Mouse (Mus musculus): ENCODE results near the gene Cacna2d1. TPM values are rescaled to one million over a fixed set of nuclear protein-coding genes. Genes with fewer than 3 reads are reported as not detected.

Gene Cacna2d1
- polyA plus RNA-seq (2015; fragmentation: Nextera tagmentation; extraction: Ambion mirVana) = 0.25 and 0.50 TPM in 2 replicates

- TF ChIP-seq CTCF (IDR thresholded peaks at IDR 0.05; ENCODE audit: low read depth) = no peak
- TF ChIP-seq EP300 (IDR thresholded peaks at IDR 0.05; ENCODE audit: low read depth) = no peak
- H3K9me3 ChIP-seq (ENCODE audit: low read length) = no peaks in the 10 kb centered on the region
- peak; percentile 31; the same call in 1 of the 2 replicates for ATAC-seq
Observed at GRCm38 (mm10) chr5:15934376-15935233, at the start of gene Cacna2d1. TSS of gene Cacna2d1 (plus strand) at chr5:15934691.

DNA sequence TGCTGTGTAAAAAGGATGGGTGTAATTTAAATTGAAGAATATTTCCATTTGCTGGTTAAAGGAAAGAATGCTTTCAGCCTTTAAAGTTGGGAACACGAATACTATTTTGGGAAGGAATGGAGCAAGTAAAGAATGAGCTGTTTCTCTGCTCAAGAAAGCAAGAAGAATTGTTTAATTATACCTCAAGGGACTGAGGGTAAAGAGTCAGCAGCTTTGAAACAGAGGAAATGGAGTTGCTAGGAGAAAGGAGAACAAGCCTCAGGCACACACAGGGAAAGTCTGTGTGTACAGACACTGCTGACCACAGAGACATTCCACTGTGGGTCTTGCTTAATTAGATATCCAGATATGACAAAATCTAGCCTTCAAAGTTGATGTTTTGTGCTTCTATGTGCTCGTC is 39.4 kb upstream of the Cacna2d1 start:
- DNase-seq = no peak

More at GRCm38 (mm10) chr5:15934376-15935233, at the start of gene Cacna2d1:
- WGBS (ENCODE audit: insufficient replicate concordance) = under 1% methylated on average over 48 of the region's 120 CpGs
- Histone ChIP-seq H3K27ac (ENCODE audit: low read depth) (no peak within 1 kb of the TSS), H3K9ac (replicated peaks) (0 out of 2 replicates have a peak within 1 kb of the TSS, but pooled peaks have one; percentile 21), H3K27me3 (ENCODE audit: insufficient read depth, low read length) (peaks cover 37% of the 10 kb centered on the region), H3K4me2 (ENCODE audit: low read depth, low read length) (peak within 1 kb of the TSS; percentile 72), H3K36me3 (replicated peaks; ENCODE audit: insufficient read depth, low read length) (no peaks in the 10 kb centered on the region), H3K4me1 (ENCODE audit: insufficient read depth) (peaks cover 6% of the 10 kb centered on the region), H3K4me3 (ENCODE audit: low read depth, low read length) (peak within 1 kb of the TSS; percentile 42)
- DNase-seq = peak; percentile 17

DNA sequence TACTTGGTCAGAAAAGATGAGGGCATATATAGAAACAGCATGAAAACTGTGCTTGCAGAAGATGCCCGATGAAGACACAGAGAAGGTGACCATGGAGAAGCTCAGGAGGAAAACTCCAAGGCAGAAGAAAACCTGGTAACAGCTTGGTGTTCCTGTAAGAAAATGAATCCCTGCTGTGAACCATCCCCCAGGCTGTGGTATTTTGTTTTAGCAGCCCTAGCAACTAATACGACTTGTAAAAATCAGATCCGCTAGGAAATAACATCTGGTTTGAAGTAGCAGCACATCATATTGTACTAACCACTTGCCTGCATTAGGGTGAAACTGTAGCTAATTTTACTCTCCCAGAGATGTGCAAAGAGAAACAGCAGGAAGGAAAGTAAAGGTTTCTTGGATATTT is 37.8 kb upstream of the Cacna2d1 start:
- Histone ChIP-seq H3K4me1 (ENCODE audit: insufficient read depth) (no peaks in the 10 kb centered on the region), H3K4me2 (ENCODE audit: low read depth, low read length) (no peak overlapping the region), H3K9ac (replicated peaks) (no peak overlapping the region), H3K9me3 (ENCODE audit: low read length) (no peaks in the 10 kb centered on the region), H3K36me3 (replicated peaks; ENCODE audit: insufficient read depth, low read length) (no peaks in the 10 kb centered on the region), H3K4me3 (ENCODE audit: low read depth, low read length) (no peak overlapping the region), H3K27ac (ENCODE audit: low read depth) (no peak overlapping the region), H3K27me3 (ENCODE audit: insufficient read depth, low read length) (no peaks in the 10 kb centered on the region)
- ATAC-seq (no peak), DNase-seq (no peak)
- WGBS (ENCODE audit: insufficient replicate concordance) = 79% methylated on average over 3 of the region's 3 CpGs
- TF ChIP-seq CTCF (IDR thresholded peaks at IDR 0.05; ENCODE audit: low read depth) (no peak), EP300 (IDR thresholded peaks at IDR 0.05; ENCODE audit: low read depth) (no peak)

More for the DNA sequence above, 39.4 kb upstream of the Cacna2d1 start:
- 50% methylated on average over 2 of the region's 2 CpGs for WGBS (ENCODE audit: insufficient replicate concordance)
- Histone ChIP-seq H3K27me3 (ENCODE audit: insufficient read depth, low read length) (no peaks in the 10 kb centered on the region), H3K9ac (replicated peaks) (no peak overlapping the region), H3K4me2 (ENCODE audit: low read depth, low read length) (no peak overlapping the region), H3K4me1 (ENCODE audit: insufficient read depth) (no peaks in the 10 kb centered on the region), H3K27ac (ENCODE audit: low read depth) (no peak overlapping the region), H3K9me3 (ENCODE audit: low read length) (no peaks in the 10 kb centered on the region), H3K36me3 (replicated peaks; ENCODE audit: insufficient read depth, low read length) (no peaks in the 10 kb centered on the region), H3K4me3 (ENCODE audit: low read depth, low read length) (no peak overlapping the region)
- ATAC-seq = no peak
- TF ChIP-seq EP300 (IDR thresholded peaks at IDR 0.05; ENCODE audit: low read depth) (no peak), CTCF (IDR thresholded peaks at IDR 0.05; ENCODE audit: low read depth) (no peak)

GRCm38 (mm10) chr5:15906446-15906845 is 28.0 kb upstream of the Cacna2d1 start:
- H3K27me3 ChIP-seq (ENCODE audit: insufficient read depth, low read length) = no peaks in the 10 kb centered on the region
- H3K9ac ChIP-seq (replicated peaks) = no peak overlapping the region
- H3K27ac ChIP-seq (ENCODE audit: low read depth) = no peak overlapping the region
- TF ChIP-seq EP300 (IDR thresholded peaks at IDR 0.05; ENCODE audit: low read depth) (no peak), CTCF (IDR thresholded peaks at IDR 0.05; ENCODE audit: low read depth) (no peak)
- no peak for ATAC-seq
- H3K36me3 ChIP-seq (replicated peaks; ENCODE audit: insufficient read depth, low read length) = no peaks in the 10 kb centered on the region
- WGBS (ENCODE audit: insufficient replicate concordance) = 79% methylated on average over 3 of the region's 3 CpGs
- no peaks in the 10 kb centered on the region for H3K4me1 ChIP-seq (ENCODE audit: insufficient read depth)
- no peak for DNase-seq
- no peaks in the 10 kb centered on the region for H3K9me3 ChIP-seq (ENCODE audit: low read length)
- no peak overlapping the region for H3K4me3 ChIP-seq (ENCODE audit: low read depth, low read length)
- no peak overlapping the region for H3K4me2 ChIP-seq (ENCODE audit: low read depth, low read length)

GRCm38 (mm10) chr5:15914931-15915330 is 19.6 kb upstream of the Cacna2d1 start:
- WGBS (ENCODE audit: insufficient replicate concordance) = 59% methylated on average over 1 of the region's 1 CpGs
- H3K36me3 ChIP-seq (replicated peaks; ENCODE audit: insufficient read depth, low read length) = no peaks in the 10 kb centered on the region

DNA sequence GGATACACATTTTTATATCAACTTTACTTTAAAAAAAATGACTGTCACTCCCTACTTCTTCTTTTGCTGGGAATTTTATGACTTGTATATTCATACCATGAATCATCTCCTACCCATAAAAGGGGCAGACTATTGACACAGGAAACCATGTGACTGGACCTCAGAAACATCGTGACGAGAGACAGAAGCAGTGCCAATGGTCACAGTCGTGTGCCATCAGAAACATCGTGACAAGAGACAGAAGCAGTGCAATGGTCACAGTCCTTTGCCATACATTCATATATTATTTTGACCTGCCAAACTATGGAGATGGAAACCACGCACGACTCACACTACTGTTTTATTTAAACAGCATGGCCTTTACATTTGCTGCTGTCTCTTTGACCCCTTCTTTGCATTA is 6.0 kb upstream of the Cacna2d1 start:
- peaks cover 7% of the 10 kb centered on the region; the same call in 1 of the 2 replicates for H3K27me3 ChIP-seq (ENCODE audit: insufficient read depth, low read length)
- no peak for TF ChIP-seq CTCF (IDR thresholded peaks at IDR 0.05; ENCODE audit: low read depth)
- no peak for TF ChIP-seq EP300 (IDR thresholded peaks at IDR 0.05; ENCODE audit: low read depth)
- ATAC-seq (no peak), DNase-seq (no peak)
- WGBS (ENCODE audit: insufficient replicate concordance) = 59% methylated on average over 6 of the region's 6 CpGs
- no peak overlapping the region for H3K27ac ChIP-seq (ENCODE audit: low read depth)
- H3K36me3 ChIP-seq (replicated peaks; ENCODE audit: insufficient read depth, low read length) = no peaks in the 10 kb centered on the region
- no peaks in the 10 kb centered on the region for H3K4me1 ChIP-seq (ENCODE audit: insufficient read depth)
- H3K4me2 ChIP-seq (ENCODE audit: low read depth, low read length) = no peak overlapping the region
- no peaks in the 10 kb centered on the region for H3K9me3 ChIP-seq (ENCODE audit: low read length)
- H3K4me3 ChIP-seq (ENCODE audit: low read depth, low read length) = no peak overlapping the region
- H3K9ac ChIP-seq (replicated peaks) = no peak overlapping the region

More at GRCm38 (mm10) chr5:15914931-15915330, 19.6 kb upstream of the Cacna2d1 start:
- no peaks in the 10 kb centered on the region for H3K27me3 ChIP-seq (ENCODE audit: insufficient read depth, low read length)
- DNase-seq = no peak
- H3K4me1 ChIP-seq (ENCODE audit: insufficient read depth) = no peaks in the 10 kb centered on the region
- no peak overlapping the region for H3K27ac ChIP-seq (ENCODE audit: low read depth)
- no peak overlapping the region for H3K4me3 ChIP-seq (ENCODE audit: low read depth, low read length)
- ATAC-seq = no peak
- H3K4me2 ChIP-seq (ENCODE audit: low read depth, low read length) = no peak overlapping the region
- TF ChIP-seq CTCF (IDR thresholded peaks at IDR 0.05; ENCODE audit: low read depth) (no peak), EP300 (IDR thresholded peaks at IDR 0.05; ENCODE audit: low read depth) (no peak)
- H3K9ac ChIP-seq (replicated peaks) = no peak overlapping the region
- no peaks in the 10 kb centered on the region for H3K9me3 ChIP-seq (ENCODE audit: low read length)
